Mouse (Mus musculus): ENCODE measurements around the gene Frs2.

DNA sequence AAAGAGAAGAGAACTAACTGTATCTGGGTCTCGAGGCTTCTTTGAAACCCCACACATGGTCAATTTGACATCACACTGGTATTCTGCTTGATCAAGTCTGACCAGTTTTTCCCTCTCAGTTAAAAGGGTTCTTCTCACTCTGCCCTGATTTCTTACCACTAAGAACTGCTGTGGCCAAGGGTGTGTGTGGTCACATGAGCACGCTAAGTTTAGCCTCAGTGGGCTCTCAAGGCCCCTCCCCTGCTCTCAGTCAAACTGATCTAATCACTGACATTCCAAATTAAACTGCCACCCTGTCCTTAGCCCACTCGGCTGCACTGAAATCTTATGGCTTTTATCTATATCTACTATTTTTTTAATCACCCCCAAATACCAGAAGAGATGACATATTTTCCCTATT, 32.8 kb upstream of the Frs2 start:
- TF ChIP-seq POLR2A (IDR thresholded peaks at IDR 0.05; ENCODE audit: borderline replicate concordance, extremely low read depth, low read depth, low read length) = no peak
- no peak for TF ChIP-seq CTCF (IDR thresholded peaks at IDR 0.05; ENCODE audit: insufficient read depth, low read length)
